Mouse (Mus musculus): ENCODE data around the gene Tmem63a.

DNA sequence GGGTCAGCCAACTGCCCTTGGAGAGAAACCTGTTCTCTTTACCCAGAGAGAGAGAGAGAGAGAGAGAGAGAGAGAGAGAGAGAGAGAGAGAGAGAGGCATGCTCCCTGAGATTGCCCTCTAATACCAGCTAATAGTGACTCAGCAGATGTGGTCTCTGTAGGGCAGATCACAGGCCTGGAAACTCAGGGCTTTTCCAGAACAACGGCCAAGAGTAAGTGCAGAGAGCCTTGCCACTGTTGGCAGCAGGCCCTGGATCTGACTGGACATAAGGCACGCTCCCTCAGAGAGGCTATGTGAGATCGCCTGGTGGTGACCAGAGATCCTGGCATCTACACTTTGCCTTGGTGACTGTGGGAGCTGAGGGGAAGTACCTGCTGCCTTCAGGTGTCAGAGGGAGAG is 67.6 kb downstream of the Tmem63a start:
- TF ChIP-seq CTCF (IDR thresholded peaks at IDR 0.05; ENCODE audit: low read depth, low read length) (no peak), POLR2A (IDR thresholded peaks at IDR 0.05; ENCODE audit: borderline replicate concordance, low read depth, low read length) (no peak)

All from bone marrow macrophage, adult 2 months (primary cell).